Mouse (Mus musculus) midbrain, embryonic 13.5 days (tissue): Measurements from ENCODE around the gene Mrps16. TPM values are rescaled to one million over a fixed set of nuclear protein-coding genes. Genes with fewer than 3 reads are reported as not detected.
A peak's percentile ranks its signal among the peaks of the same experiment; 100 is the strongest.

Source experiments
- ATAC-seq: fragments of 200-750 bp; cut with Nextera tagmentation; 2 replicates; pipeline ENCODE4 v1.8.0; 2017; ENCODE audit warnings: mild to moderate bottlenecking, moderate TSS enrichment, moderate library complexity
- H3K27ac ChIP-seq: fragments of 300-500 bp; sonication (generic); 2 replicates; pipeline ENCODE4 v1.5.1; 2015; ENCODE audit warnings: inconsistent platforms, mild to moderate bottlenecking, moderate library complexity
- H3K27me3 ChIP-seq: fragments of 300-500 bp; sonication (generic); 2 replicates; pipeline ENCODE4 v1.6.1; 2015; ENCODE audit warnings: mild to moderate bottlenecking, inconsistent platforms
- H3K36me3 ChIP-seq: fragments of 300-500 bp; sonication (generic); 2 replicates; pipeline ENCODE4 v1.6.1; 2015; ENCODE audit warnings: mild to moderate bottlenecking, inconsistent platforms
- H3K4me1 ChIP-seq: fragments of 300-500 bp; sonication (generic); replicated peaks from 2 replicates; pipeline ENCODE4 v1.6.1; 2015; ENCODE audit warnings: inconsistent platforms
- H3K4me2 ChIP-seq: fragments of 300-500 bp; sonication (generic); replicated peaks from 2 replicates; pipeline ENCODE4 v1.6.1; 2015; ENCODE audit warnings: moderate library complexity, mild to moderate bottlenecking, inconsistent platforms
- H3K4me3 ChIP-seq: fragments of 300-500 bp; sonication (generic); replicated peaks from 2 replicates; pipeline ENCODE4 v1.5.1; 2015; ENCODE audit warnings: mild to moderate bottlenecking, inconsistent platforms
- H3K9ac ChIP-seq: fragments of 300-500 bp; sonication (generic); replicated peaks from 2 replicates; pipeline ENCODE4 v1.6.1; 2015; ENCODE audit warnings: mild to moderate bottlenecking, inconsistent platforms
- H3K9me3 ChIP-seq: fragments of 300-500 bp; sonication (generic); 2 replicates; pipeline ENCODE4 v1.6.1; 2016; ENCODE audit warnings: mild to moderate bottlenecking, inconsistent platforms
- WGBS: fragments of 180-500 bp; shearing (Covaris S2); methylation state at CpG from one replicate; pipeline ENCODE4 v1.1.7; 2015; 5-methylcytosine and 5-hydroxymethylcytosine counted together
- polyA plus RNA-seq: library from polyadenylated mRNA; unstranded; fragments of >200 nt; fragmentation: Nextera tagmentation; extraction: Ambion mirVana; gene quantifications from 2 replicates; pipeline ENCODE4 v1.2.1, GENCODE M21; 2015

The Mrps16 gene
- polyA plus RNA-seq, result 59.6 and 62.5 TPM in 2 replicates

DNA sequence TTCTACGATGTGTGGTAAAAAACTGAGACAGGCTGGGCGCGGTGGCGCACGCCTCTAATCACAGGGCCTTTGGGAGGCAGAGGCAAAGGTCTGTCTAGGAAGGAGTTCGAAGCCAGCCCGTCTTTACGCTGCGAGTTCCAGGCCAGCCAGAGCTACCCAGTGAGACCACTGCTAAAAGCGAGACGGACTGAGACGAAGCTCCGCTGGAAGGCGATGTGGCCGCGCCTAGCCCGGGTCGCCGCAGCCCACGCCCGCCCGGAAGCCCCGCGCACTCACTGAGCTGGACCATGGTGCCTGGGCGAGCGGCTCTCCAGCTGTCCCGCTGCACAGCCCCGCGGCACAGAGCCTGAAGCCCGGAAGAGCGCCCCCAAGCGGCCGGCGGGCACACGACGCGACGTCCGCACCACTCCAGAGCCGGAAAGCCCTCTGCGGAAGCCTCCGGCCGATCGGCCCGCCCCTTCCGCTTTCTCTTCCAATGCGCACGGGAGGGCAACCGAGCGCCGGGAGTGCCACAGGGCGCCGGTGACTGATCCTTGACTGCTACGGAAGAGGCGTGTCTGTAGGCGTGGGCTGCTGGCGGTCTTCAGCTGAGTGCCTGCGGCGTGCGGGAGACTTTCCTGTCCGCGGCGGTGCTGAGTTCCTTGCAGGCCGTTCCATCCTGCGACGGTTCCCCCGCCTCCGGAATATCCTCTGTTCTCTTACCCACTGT, at the start of gene Mrps16:
Gene Mrps16, minus strand, starts transcription at position 430 of the 709 bp plus-strand sequence.
- Histone ChIP-seq H3K27me3 (no peaks in the 10 kb centered on the region), H3K4me1 (peaks cover 13% of the 10 kb centered on the region), H3K27ac (peak within 1 kb of the TSS; percentile 88), H3K4me3 (peak within 1 kb of the TSS; percentile 73), H3K9ac (peak within 1 kb of the TSS; percentile 90), H3K9me3 (no peaks in the 10 kb centered on the region), H3K36me3 (peaks cover 13% of the 10 kb centered on the region), H3K4me2 (peak within 1 kb of the TSS; percentile 59)
- under 1% methylated on average over 68 of the region's 68 CpGs for WGBS
- peak; percentile 96 for ATAC-seq

DNA sequence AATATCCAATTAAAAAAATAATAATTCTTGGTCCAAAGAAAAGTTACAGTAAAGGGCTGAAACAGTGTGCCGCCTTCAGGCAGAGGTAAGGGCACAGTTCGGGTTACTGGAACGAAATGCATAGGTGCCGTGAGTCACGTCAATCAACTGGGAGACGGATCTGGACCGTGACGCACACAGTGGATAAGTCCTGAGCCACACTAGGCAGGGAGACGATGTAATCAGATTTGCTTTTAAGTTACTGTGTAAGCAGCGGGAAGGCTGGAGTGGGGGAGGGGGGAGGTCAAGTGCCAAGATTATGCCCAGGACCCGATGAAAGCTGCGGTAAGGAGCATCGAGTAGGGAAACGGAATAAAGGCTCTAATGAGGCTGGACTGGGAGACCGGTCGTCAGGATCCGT, 48.8 kb upstream of the Mrps16 start:
- 38% methylated on average over 17 of the region's 17 CpGs for WGBS
- H3K4me2 ChIP-seq, result 0 out of 2 replicates have a peak overlapping the region, but pooled peaks have one; percentile 9
- no peaks in the 10 kb centered on the region for H3K36me3 ChIP-seq
- H3K9me3 ChIP-seq, result no peaks in the 10 kb centered on the region
- H3K9ac ChIP-seq, result no peak overlapping the region; the same call in 1 of the 2 replicates
- no peak overlapping the region for H3K4me3 ChIP-seq
- H3K27me3 ChIP-seq, result no peaks in the 10 kb centered on the region
- H3K27ac ChIP-seq, result no peak overlapping the region
- ATAC-seq, result 0 out of 2 replicates have a peak, but pooled peaks have one; percentile 30
- peaks cover 3% of the 10 kb centered on the region; the same call in 1 of the 2 replicates for H3K4me1 ChIP-seq

DNA sequence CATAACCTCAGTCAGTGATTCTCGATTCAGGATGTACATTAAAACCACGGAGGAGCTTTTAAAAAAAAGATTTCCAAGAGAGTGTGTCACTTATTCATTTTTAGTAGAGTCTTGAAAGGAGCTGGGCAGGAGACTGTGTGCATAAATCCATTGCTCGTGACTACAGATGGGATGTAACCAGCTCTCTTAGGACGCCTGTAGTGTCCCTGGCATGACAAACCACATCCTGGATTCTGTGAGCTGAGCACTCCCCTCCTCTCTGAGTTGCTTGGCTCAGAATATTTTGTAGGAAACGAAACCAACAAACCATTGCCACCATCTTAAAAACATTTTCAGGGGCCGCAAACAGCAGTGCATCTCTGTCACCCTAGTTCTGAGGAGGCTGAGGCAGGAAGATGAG, 43.5 kb upstream of the Mrps16 start:
- Histone ChIP-seq H3K27me3 (no peaks in the 10 kb centered on the region), H3K4me1 (no peaks in the 10 kb centered on the region), H3K9me3 (no peaks in the 10 kb centered on the region), H3K4me2 (no peak overlapping the region), H3K27ac (no peak overlapping the region), H3K36me3 (no peaks in the 10 kb centered on the region), H3K4me3 (no peak overlapping the region), H3K9ac (no peak overlapping the region)
- WGBS, result 77% methylated on average over 6 of the region's 6 CpGs
- ATAC-seq, result no peak

DNA sequence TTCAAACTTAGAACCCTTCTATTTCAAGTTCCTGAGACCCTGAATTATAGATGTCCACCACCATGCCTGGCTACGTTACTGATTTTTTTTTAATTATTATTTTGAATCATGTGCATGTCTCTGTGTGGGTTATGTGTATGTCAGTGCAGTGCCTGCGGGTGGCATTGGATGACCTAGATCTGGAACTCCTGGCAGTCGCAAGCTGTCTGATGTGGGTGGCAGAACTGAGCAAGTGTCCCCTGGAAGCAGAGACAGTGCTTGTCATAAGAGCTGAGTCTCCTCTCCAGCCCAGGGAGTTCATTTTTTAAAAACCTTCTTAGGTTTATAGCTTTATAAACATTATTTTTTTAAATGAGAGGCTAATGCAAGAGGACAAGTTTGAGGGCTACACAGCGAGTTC, 39.0 kb upstream of the Mrps16 start:
- no peak for ATAC-seq
- WGBS, result 92% methylated on average over 4 of the region's 4 CpGs
- Histone ChIP-seq H3K36me3 (no peaks in the 10 kb centered on the region), H3K27me3 (no peaks in the 10 kb centered on the region), H3K9ac (no peak overlapping the region), H3K4me2 (no peak overlapping the region), H3K27ac (no peak overlapping the region), H3K4me1 (no peaks in the 10 kb centered on the region), H3K9me3 (no peaks in the 10 kb centered on the region), H3K4me3 (no peak overlapping the region)

DNA sequence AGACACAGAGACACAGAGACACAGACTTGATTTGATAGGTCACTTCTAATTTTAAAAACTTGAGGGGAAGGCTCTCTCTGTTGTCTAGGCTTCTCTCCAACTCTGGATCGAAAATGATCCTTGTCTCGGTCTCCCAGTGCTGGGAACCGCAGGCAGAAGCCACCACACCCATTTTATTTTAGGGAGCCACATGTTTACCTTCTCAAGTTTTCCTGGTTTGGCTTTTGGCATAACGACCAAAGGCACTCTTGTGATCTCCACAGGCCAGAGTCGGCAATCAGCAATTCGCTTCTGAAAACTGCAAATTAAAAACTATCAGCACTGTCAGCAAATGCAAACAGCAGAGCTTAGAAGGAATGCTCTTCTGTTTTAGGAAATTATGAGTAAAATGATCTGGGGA, 38.3 kb upstream of the Mrps16 start:
- Histone ChIP-seq H3K27ac (no peak overlapping the region), H3K9me3 (no peaks in the 10 kb centered on the region), H3K36me3 (no peaks in the 10 kb centered on the region), H3K27me3 (no peaks in the 10 kb centered on the region), H3K4me2 (no peak overlapping the region), H3K9ac (no peak overlapping the region), H3K4me3 (no peak overlapping the region), H3K4me1 (no peaks in the 10 kb centered on the region)
- ATAC-seq, result no peak
- WGBS, result 89% methylated on average over 6 of the region's 6 CpGs

DNA sequence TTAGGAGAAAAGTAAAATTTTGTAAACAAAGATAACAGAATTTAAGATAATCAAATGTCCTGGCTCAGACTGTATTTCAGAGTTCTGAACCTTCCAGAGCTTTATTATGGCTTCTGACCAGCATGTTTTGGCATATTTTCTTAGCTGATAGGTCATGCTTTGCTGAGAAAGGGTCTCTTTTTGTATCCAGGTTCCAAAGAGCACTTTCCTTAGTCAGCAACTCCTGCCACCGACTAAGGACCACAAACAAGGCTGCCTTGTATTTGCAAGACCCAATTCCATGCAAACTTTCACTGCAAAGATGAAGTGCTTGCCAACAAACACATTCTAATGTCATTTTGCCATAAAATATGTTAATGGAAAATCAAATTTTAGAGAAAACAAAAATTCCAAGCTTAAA, 36.4 kb upstream of the Mrps16 start:
- no peak for ATAC-seq
- Histone ChIP-seq H3K4me2 (no peak overlapping the region), H3K27ac (no peak overlapping the region), H3K36me3 (no peaks in the 10 kb centered on the region), H3K27me3 (no peaks in the 10 kb centered on the region), H3K4me1 (no peaks in the 10 kb centered on the region), H3K9me3 (no peaks in the 10 kb centered on the region), H3K4me3 (no peak overlapping the region), H3K9ac (no peak overlapping the region)
- WGBS, result 65% methylated on average over 1 of the region's 1 CpGs

DNA sequence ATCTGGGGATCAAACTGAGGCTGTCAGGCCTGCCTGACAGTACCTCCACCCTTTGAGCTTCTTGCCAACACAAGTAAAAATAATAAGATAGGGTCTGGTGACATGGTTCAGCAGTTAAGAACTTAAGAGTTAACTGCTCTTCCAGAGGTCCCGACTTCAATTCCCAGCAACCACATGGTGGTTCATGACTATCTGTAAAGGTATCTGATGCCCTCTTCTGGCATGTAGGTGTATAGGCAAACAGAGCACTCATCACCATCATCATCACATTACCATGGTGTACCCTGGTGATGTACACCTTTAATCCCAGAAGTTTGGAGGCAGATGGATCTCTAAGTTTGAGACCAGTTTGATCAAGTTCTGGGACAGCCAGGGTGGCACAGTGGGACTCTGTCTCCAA, 35.2 kb upstream of the Mrps16 start:
- Histone ChIP-seq H3K36me3 (no peaks in the 10 kb centered on the region), H3K9ac (no peak overlapping the region), H3K4me1 (no peaks in the 10 kb centered on the region), H3K27ac (no peak overlapping the region), H3K9me3 (no peaks in the 10 kb centered on the region), H3K4me3 (no peak overlapping the region), H3K4me2 (no peak overlapping the region), H3K27me3 (no peaks in the 10 kb centered on the region)
- no peak for ATAC-seq
- WGBS, result 27% methylated on average over 1 of the region's 1 CpGs

DNA sequence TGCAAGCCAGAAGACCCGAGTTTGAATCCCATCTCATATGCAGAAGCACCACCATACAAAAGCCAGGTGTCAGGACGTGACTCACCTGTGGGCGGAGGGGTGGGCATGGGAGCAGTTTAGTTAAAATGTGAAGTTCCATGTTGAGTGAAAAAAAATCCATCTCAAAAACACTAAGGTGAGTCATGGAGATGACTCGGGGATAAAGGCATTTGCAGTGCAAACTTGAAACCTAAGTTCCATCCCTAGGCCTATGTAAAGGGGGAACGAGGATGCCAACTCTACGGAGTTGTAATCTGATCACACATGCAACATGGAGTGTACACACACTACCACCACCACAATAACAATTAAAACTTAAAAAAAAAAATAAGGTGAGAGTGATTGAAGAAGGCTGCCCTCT, 29.6 kb upstream of the Mrps16 start:
- Histone ChIP-seq H3K9ac (no peak overlapping the region), H3K27me3 (no peaks in the 10 kb centered on the region), H3K27ac (no peak overlapping the region), H3K36me3 (no peaks in the 10 kb centered on the region), H3K4me1 (no peaks in the 10 kb centered on the region), H3K4me3 (no peak overlapping the region), H3K4me2 (no peak overlapping the region), H3K9me3 (no peaks in the 10 kb centered on the region)
- WGBS, result 91% methylated on average over 6 of the region's 6 CpGs
- ATAC-seq, result no peak

DNA sequence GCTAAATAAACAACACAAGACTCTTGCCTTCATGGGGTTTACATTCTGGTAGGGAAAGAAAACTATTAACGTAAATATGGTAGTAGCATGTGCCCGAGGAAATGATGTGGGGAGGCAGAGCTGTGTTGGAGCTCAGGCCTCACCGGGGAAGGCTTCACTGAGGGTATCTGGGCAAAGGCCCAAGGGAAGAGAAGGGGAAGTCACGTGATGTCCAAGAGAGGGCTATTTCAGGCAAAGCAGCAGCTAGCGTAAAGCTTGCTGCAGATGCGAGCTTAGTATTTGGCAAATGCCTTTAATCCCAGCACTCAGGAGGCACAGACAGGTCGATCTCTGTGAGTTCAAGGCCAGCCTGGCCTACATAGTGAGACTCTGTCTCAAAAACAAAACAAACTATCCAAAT, 28.8 kb upstream of the Mrps16 start:
- no peaks in the 10 kb centered on the region for H3K36me3 ChIP-seq
- ATAC-seq, result no peak

DNA sequence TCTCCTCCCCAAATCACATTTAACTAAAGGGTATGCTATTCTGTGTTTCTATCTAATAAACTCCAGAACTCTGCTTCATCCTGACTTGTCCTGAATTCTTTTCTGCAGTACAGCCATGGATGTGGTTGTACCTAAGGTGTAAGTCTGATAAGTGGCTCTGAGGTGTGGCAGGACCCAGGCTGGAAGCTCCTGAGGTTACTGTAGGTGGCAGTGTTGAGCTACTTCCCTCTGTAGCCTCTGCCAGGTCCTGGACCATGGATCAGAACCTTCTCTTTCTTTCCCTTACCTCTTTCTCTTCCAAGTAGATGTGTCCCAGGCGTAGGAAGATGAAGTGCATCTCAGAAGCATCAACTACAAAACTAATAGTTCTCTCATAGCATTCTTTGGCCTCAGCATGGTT, 6.6 kb upstream of the Mrps16 start:
- Histone ChIP-seq H3K36me3 (no peaks in the 10 kb centered on the region), H3K27ac (no peak overlapping the region), H3K9ac (no peak overlapping the region), H3K27me3 (no peaks in the 10 kb centered on the region), H3K9me3 (no peaks in the 10 kb centered on the region), H3K4me2 (no peak overlapping the region), H3K4me1 (no peaks in the 10 kb centered on the region), H3K4me3 (no peak overlapping the region)
- 67% methylated on average over 1 of the region's 1 CpGs for WGBS
- ATAC-seq, result no peak

More for the DNA sequence above, 28.8 kb upstream of the Mrps16 start:
- Histone ChIP-seq H3K27me3 (no peaks in the 10 kb centered on the region), H3K4me1 (no peaks in the 10 kb centered on the region), H3K9ac (no peak overlapping the region), H3K4me2 (no peak overlapping the region), H3K9me3 (no peaks in the 10 kb centered on the region), H3K4me3 (no peak overlapping the region), H3K27ac (no peak overlapping the region)
- 85% methylated on average over 7 of the region's 7 CpGs for WGBS

DNA sequence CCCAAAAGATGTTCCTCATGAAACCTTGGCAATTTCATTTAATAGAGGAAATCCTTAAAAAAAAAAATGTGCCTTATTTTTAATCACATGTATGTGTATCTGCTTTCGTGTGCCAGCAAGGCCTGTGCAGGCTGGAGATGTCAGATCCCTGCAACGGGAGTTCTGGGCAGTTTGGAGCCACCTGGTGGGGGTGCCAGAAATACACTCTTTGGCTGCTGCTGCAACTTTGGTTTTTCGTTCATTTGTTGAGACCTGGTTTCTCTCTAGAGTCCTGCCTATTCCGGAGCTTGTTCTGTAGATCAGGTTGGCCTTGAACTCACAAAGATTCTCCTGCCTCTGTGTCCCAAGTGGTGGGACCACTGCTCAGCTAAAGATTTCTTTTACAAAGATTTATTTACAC, 5.4 kb upstream of the Mrps16 start:
- Histone ChIP-seq H3K4me3 (no peak overlapping the region), H3K4me1 (no peaks in the 10 kb centered on the region; the same call in 1 of the 2 replicates), H3K27ac (no peak overlapping the region), H3K27me3 (no peaks in the 10 kb centered on the region), H3K9me3 (no peaks in the 10 kb centered on the region), H3K4me2 (no peak overlapping the region), H3K36me3 (no peaks in the 10 kb centered on the region), H3K9ac (no peak overlapping the region)
- 44% methylated on average over 4 of the region's 4 CpGs for whole genome bisulfite sequencing
- no peak for ATAC-seq

DNA sequence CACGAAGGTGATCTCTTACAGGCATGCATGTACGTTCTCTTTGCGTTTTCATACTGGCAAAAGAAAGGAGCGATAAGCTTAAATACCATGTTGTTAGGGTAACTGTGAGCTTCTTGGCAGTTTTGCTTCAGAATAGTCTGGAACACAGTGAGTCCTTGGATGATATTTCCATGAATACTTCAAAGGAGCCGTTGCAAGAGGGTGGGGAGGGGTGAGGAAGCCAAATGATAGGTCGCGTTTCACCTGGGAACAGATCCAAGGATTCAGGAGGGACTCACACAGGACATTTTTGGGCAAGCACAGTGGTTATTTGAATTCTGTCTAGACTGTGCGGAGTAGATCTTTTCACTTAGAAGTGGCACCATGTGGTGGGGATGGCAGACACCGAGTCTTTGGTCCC, 3.8 kb upstream of the Mrps16 start:
- Histone ChIP-seq H3K27ac (no peak overlapping the region), H3K9ac (no peak overlapping the region), H3K4me2 (no peak overlapping the region), H3K4me1 (peaks cover 6% of the 10 kb centered on the region), H3K27me3 (no peaks in the 10 kb centered on the region), H3K36me3 (no peaks in the 10 kb centered on the region), H3K9me3 (no peaks in the 10 kb centered on the region), H3K4me3 (no peak overlapping the region)
- 84% methylated on average over 9 of the region's 9 CpGs for WGBS
- no peak for ATAC-seq

DNA sequence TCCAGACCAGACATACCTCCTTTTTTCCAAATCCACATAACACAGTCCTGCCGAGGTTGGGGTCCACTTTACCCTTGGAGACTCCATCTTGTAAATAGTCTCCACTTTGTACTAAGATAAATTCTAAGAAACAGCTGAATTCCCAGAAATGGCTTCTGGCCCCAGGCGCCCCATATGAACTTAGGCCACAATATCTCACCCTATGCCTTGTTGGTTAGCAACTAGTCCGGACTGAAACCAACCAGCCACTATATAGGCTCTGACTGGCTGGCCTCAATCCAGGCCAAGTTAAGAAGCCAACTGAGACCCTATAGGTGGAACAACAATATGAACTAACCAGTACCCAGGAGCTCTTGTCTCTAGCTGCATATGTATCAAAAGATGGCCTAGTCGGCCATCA, 1.1 kb downstream of the Mrps16 start:
- no peak for ATAC-seq
- Histone ChIP-seq H3K9me3 (no peaks in the 10 kb centered on the region), H3K9ac (no peak overlapping the region), H3K4me1 (peaks cover 23% of the 10 kb centered on the region), H3K27me3 (no peaks in the 10 kb centered on the region), H3K36me3 (peaks cover 15% of the 10 kb centered on the region), H3K4me2 (0 out of 2 replicates have a peak overlapping the region, but pooled peaks have one; percentile 59), H3K27ac (no peak overlapping the region), H3K4me3 (no peak overlapping the region)
- WGBS, result 90% methylated on average over 4 of the region's 4 CpGs
